Mouse (Mus musculus) limb, embryonic 15.5 days (tissue): ENCODE results near the gene Tmem140. TPM values are rescaled to one million over a fixed set of nuclear protein-coding genes. Genes with fewer than 3 reads are reported as not detected.

ENCODE experiments used
- ATAC-seq: fragments of 200-750 bp; cut with Nextera tagmentation; 2 replicates; pipeline ENCODE4 v1.8.0; 2017; ENCODE audit warnings: low read depth, moderate TSS enrichment; ENCODE audit not compliant: insufficient number of reproducible peaks, low FRiP score, low TSS enrichment
- H3K27ac ChIP-seq: fragments of 300-500 bp; sonication (generic); 2 replicates; pipeline ENCODE4 v1.5.1; 2015; ENCODE audit warnings: moderate library complexity, mild to moderate bottlenecking, inconsistent platforms
- H3K27me3 ChIP-seq: fragments of 300-500 bp; sonication (generic); 2 replicates; pipeline ENCODE4 v1.6.1; 2015; ENCODE audit warnings: inconsistent platforms
- H3K36me3 ChIP-seq: fragments of 300-500 bp; sonication (generic); 2 replicates; pipeline ENCODE4 v1.6.1; 2015; ENCODE audit warnings: inconsistent platforms
- H3K4me1 ChIP-seq: fragments of 300-500 bp; sonication (generic); 2 replicates; pipeline ENCODE4 v1.6.1; 2015; ENCODE audit warnings: inconsistent platforms
- H3K4me2 ChIP-seq: fragments of 300-500 bp; sonication (generic); 2 replicates; pipeline ENCODE4 v1.6.1; 2015; ENCODE audit warnings: mild to moderate bottlenecking, inconsistent platforms
- H3K4me3 ChIP-seq: fragments of 300-500 bp; sonication (generic); 2 replicates; pipeline ENCODE4 v1.5.1; 2015; ENCODE audit warnings: mild to moderate bottlenecking, inconsistent platforms
- H3K9ac ChIP-seq: fragments of 300-500 bp; sonication (generic); 2 replicates; pipeline ENCODE4 v1.6.1; 2015; ENCODE audit warnings: inconsistent platforms
- H3K9me3 ChIP-seq: fragments of 300-500 bp; sonication (generic); 2 replicates; pipeline ENCODE4 v1.6.1; 2016; ENCODE audit warnings: inconsistent platforms
- WGBS: fragments of 180-500 bp; shearing (Covaris S2); methylation state at CpG from one replicate; pipeline ENCODE4 v1.1.7; 2015; 5-methylcytosine and 5-hydroxymethylcytosine counted together
- polyA plus RNA-seq: library from polyadenylated mRNA; unstranded; fragments of >200 nt; fragmentation: Nextera tagmentation; extraction: Ambion mirVana; gene quantifications from 2 replicates; pipeline ENCODE4 v1.2.1, GENCODE M21; 2015

Tmem140 gene
- polyA plus RNA-seq, 1 experiment from 2014 or later = 2.4 TPM

DNA sequence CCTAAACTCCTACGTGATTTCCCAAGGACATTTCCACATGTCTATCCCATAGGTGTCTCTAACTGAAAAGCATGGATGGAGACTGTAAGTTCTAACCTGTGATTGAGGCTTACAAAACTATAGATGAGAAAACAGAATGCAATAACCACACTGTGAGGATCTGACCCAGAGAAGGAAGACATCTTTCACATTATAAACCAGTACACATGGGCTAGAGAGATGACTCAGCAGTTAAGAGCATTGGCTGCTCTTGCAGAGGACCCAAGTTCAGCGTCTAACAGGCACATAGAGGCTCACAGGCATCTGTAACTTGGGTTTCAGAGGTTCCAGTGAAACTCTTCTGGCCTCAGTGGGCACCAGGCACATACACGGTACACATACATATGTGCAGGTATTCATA, 51.5 kb downstream of the Tmem140 start:
- no peak overlapping the region for H3K4me2 ChIP-seq
- no peaks in the 10 kb centered on the region for H3K27me3 ChIP-seq
- H3K36me3 ChIP-seq = no peaks in the 10 kb centered on the region
- 83% methylated on average over 3 of the region's 3 CpGs for WGBS
- no peak overlapping the region for H3K27ac ChIP-seq
- no peaks in the 10 kb centered on the region for H3K9me3 ChIP-seq
- no peak for ATAC-seq
- no peak overlapping the region for H3K4me3 ChIP-seq
- peaks cover 8% of the 10 kb centered on the region; the same call in 1 of the 2 replicates for H3K4me1 ChIP-seq
- no peak overlapping the region for H3K9ac ChIP-seq

DNA sequence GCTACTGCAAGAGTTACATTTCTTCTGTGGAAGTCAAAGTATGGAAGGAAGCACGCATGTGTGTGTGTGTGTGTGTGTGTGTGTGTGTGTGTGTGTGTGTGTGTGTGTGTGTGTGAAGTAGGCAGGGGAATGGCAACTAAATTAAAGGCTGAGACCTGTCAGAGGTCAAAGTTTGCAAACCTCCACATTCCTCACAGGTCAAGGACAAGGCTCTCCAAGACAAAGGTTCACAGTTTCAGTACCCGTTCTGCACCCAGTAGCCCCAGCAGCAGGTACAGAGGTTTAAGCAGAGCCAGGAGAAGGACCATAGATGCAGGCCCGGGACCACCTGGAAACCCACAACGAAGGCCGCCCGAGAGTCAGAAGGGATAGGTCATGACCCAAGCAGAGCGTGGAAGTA, 56.2 kb downstream of the Tmem140 start:
- H3K9me3 ChIP-seq = no peaks in the 10 kb centered on the region
- ATAC-seq = no peak
- no peaks in the 10 kb centered on the region for H3K4me1 ChIP-seq
- H3K4me3 ChIP-seq = no peak overlapping the region
- H3K9ac ChIP-seq = no peak overlapping the region
- no peak overlapping the region for H3K4me2 ChIP-seq
- WGBS = 75% methylated on average over 7 of the region's 7 CpGs
- H3K27ac ChIP-seq = no peak overlapping the region
- no peaks in the 10 kb centered on the region for H3K27me3 ChIP-seq
- H3K36me3 ChIP-seq = no peaks in the 10 kb centered on the region

DNA sequence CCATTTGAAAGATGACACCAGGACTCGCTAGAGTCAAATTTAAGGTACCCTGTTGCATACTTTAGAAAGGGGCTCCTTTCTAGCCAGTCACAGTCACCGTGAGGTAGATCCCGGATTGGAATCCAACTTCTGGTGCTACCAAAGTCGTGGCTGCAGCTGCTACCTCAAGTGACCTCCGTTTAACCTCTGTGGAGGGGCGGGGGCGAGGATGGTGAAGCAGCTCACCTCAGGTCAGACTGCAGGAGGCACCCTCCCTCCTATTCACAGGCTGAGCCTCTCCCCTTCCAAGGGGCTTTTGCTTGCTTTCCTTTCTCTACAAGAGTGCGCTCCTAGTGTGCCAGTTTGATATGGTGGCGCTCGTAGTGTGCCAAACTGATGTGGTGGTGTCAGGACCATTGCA, 57.0 kb downstream of the Tmem140 start, which contains the start of gene Stra8:
Gene Stra8, plus strand, starts transcription at position 208 of the 400 bp plus-strand sequence.
- Histone ChIP-seq H3K27ac (no peak within 1 kb of the TSS), H3K4me3 (no peak within 1 kb of the TSS), H3K27me3 (no peaks in the 10 kb centered on the region), H3K36me3 (no peaks in the 10 kb centered on the region), H3K9me3 (no peaks in the 10 kb centered on the region), H3K4me1 (no peaks in the 10 kb centered on the region), H3K4me2 (no peak within 1 kb of the TSS), H3K9ac (no peak within 1 kb of the TSS)
- ATAC-seq = no peak
- 40% methylated on average over 10 of the region's 10 CpGs for WGBS

DNA sequence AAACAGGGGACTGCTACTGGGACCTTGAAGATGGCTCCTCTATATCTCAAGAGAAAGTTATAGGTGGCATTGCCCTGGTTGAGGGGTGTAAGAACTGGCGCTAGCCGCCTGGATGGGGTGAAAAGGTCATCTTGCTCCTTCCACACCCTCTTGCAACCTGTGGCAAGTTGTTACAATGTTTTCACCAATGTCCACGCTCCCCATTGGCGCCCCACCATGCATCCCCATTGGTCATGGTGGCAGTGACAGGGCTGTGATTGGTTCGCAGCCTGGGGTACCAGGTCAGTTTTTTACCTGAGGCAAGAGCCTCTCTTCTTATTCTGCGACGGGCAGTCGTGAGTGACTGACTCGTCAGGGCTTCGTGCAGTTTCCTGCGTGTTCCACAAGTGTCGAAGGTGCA, 57.7 kb downstream of the Tmem140 start:
- Histone ChIP-seq H3K36me3 (no peaks in the 10 kb centered on the region), H3K4me2 (no peak overlapping the region), H3K4me3 (no peak overlapping the region), H3K27me3 (no peaks in the 10 kb centered on the region), H3K27ac (no peak overlapping the region), H3K9me3 (no peaks in the 10 kb centered on the region), H3K9ac (no peak overlapping the region), H3K4me1 (no peaks in the 10 kb centered on the region)
- no peak for ATAC-seq
- 92% methylated on average over 12 of the region's 12 CpGs for WGBS

DNA sequence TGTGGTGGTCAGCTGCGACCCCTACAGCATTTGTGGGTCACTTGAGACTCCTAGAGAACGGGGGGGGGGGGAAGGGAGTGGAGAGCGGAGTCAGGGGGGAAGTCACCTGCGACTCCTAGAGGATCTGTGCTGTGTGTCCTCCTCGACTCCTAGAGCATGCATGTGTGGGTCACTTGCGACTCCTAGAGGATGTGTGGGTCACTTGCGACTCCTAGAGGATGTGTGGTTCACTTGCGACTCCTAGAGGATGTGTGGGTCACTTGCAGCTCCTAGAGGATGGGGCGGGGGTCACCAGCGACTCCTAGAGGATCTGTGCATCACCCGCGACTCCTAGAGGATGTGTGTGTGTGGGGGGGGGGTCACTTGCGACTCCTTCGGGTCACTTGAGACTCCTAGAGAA, 59.0 kb downstream of the Tmem140 start:
- no peak overlapping the region for H3K9ac ChIP-seq
- H3K36me3 ChIP-seq = no peaks in the 10 kb centered on the region
- ATAC-seq = no peak
- H3K4me1 ChIP-seq = no peaks in the 10 kb centered on the region
- H3K9me3 ChIP-seq = no peaks in the 10 kb centered on the region
- no peak overlapping the region for H3K27ac ChIP-seq
- H3K4me2 ChIP-seq = no peak overlapping the region
- H3K27me3 ChIP-seq = no peaks in the 10 kb centered on the region
- H3K4me3 ChIP-seq = no peak overlapping the region
- 62% methylated on average over 14 of the region's 14 CpGs for WGBS

Other genes with a start within 250 kb of the Tmem140 start
- 6.5 and 6.6 TPM in 2 replicates for gene Agbl3, start 82.7 kb upstream of the Tmem140 start, polyA plus RNA-seq
- gene Cyren, start 14.9 kb downstream of the Tmem140 start, polyA plus RNA-seq = 13.4 and 15.8 TPM in 2 replicates
- 9.9 and 10.2 TPM in 2 replicates for gene Wdr91, start 47.7 kb downstream of the Tmem140 start, polyA plus RNA-seq
- gene Stra8, start 57.0 kb downstream of the Tmem140 start, polyA plus RNA-seq = not detected in 2 replicates
- gene Slc23a4, start 125.3 kb downstream of the Tmem140 start, polyA plus RNA-seq = 0.53 and 0.56 TPM in 2 replicates